Mouse (Mus musculus) lung, postnatal 0 days (tissue): ENCODE data around the gene Mindy3.

Source experiments
- CTCF ChIP-seq: IDR thresholded peaks from 2 replicates; pipeline ENCODE4 v1.5.1; 2016; ENCODE audit warnings: antibody characterized with exemption, mild to moderate bottlenecking
- EP300 ChIP-seq: IDR thresholded peaks from 2 replicates; pipeline ENCODE4 v1.6.1; 2016; ENCODE audit warnings: antibody characterized with exemption, mild to moderate bottlenecking, control low read depth

DNA sequence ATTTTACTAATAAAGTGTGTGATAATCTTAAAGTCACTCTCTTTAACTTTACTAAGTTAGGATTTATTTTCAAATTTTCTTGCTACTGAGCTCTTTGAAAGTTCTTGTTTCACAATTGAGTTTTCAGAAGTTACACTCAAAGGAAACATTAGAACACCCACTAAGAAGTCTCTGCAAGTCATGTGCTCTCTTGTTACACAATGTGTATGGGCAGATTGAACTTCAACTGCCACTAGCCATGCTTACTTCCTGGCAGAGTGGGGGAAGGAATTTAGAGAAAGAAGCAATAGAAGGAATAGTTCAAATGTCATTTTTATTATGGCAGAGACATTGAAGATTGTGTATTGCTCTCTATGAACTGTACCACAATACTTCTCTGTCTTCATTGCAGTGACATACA is 20.9 kb upstream of the Mindy3 start:
- TF ChIP-seq CTCF (no peak), EP300 (no peak)
